Mouse (Mus musculus) brain, embryonic 18.5 days (tissue): ENCODE results near the gene Tmem116.

Experiments used
- DNase-seq: peaks from one replicate; pipeline ENCODE4 v3.0.0-alpha.2; 2012; ENCODE audit warnings: low read depth, low spot score

Gene Tmem116

GRCm38 (mm10) chr5:121451644-121452025 lies at the start of gene Tmem116:
Tmem116 (plus strand) TSS chr5:121451893.
- DNase-seq, result no peak

GRCm38 (mm10) chr5:121407856-121408255 lies 43.8 kb upstream of the Tmem116 start:
- DNase-seq, result no peak

DNA sequence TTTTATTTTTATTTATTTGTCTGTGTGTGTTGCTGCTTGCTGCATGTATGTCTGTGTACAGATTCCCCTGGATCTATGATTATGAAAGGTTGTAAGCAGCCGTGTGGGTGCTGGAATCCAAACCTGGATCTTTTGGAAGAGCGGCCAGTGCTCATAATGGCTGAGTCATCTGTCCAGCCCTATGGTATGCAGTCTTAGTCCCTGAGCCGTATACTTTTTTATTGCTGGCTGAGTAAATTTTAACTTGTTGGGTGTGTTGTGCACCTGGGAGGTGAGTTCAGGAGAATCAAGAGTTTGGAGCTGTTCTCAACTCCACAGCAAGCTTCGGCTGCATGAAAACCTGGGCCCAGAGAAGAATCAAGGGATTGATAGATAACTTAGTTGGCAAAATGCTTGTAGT lies 40.7 kb upstream of the Tmem116 start:
- no peak for DNase-seq

DNA sequence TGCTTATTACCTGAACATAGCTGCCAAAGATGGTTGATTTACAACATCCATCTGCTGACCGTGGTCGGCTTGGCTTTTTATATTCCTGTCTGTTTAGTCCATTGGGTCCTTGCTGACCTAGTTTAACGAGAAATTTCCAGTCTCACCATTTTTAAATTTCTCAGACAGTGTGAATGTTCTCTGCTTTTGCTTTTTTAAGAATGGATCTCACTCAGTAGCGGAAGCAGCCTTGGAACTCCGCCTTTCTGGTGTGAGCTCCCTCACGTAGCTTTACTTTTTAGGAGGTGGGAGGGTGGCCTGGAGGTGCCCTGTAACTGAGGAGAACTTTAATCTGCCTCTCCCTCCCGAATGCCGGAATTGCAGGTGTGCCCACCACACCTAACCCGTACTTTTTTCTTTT lies 31.0 kb upstream of the Tmem116 start:
- DNase-seq, result no peak

DNA sequence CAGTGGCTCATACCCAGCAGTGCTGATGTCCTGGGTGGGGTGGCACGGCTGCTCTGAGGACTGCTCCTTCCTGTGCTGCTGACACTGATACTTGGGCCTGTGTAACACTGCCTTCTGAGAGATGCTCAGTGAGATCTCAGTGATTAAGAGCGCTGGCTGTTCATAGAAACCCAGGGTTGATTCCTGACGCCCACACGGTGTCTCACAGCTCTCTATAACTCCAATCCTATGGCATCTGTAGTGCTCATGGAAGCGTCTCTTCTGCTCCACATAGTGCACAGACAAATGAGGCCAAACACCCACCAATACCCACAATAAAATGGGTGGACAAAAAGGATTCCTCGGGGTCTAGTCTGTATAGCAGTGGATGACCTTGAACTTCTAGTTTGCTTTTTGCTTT lies 28.9 kb upstream of the Tmem116 start:
- no peak for DNase-seq

DNA sequence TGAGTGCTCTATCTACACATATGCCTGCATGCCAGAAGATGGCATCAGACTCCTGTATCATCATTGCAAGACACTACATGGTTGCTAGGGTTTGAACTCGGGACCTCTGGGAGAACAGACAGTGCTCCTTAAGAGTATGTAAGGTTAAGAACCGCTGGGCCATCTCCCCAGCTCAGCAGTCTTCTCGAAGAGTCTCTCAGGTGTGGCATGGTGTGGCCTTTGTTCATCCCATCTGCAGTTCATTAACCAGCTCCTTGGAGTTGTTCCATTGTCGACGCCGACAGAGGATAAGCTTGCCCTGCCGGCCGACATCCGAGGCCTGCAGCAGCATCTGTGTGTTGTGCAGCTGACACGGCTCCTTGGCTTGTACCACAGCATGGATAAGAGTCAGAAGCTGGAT lies 28.4 kb upstream of the Tmem116 start:
- no peak for DNase-seq

GRCm38 (mm10) chr5:121428954-121429353 lies 22.7 kb upstream of the Tmem116 start:
- DNase-seq, result no peak

- no peak for DNase-seq
Measured at GRCm38 (mm10) chr5:121438131-121438530, 13.6 kb upstream of the Tmem116 start.

- no peak for DNase-seq
Measured at GRCm38 (mm10) chr5:121438756-121439155, 12.9 kb upstream of the Tmem116 start.

GRCm38 (mm10) chr5:121443548-121443947 lies 8.1 kb upstream of the Tmem116 start:
- DNase-seq, result no peak

DNA sequence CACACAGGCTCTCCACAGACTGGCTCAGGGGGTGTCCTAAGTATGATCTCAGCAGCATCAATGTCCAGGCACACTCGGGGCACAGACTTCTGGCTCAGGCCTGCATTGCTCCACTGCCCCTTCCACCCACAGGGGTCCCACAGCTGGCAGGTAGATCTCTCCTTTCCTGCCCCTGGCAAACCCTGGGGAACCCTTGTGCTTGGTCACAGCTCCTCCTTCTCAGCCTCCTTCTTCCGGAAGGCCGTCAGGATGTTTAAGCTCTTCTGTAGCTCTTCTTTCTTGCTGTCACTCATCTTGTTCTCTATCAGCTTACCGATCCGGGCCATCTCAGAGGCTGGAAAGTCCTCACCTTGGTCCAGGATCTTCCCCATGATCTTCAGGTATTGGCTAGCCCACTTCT lies 6.8 kb upstream of the Tmem116 start:
- no peak for DNase-seq

DNA sequence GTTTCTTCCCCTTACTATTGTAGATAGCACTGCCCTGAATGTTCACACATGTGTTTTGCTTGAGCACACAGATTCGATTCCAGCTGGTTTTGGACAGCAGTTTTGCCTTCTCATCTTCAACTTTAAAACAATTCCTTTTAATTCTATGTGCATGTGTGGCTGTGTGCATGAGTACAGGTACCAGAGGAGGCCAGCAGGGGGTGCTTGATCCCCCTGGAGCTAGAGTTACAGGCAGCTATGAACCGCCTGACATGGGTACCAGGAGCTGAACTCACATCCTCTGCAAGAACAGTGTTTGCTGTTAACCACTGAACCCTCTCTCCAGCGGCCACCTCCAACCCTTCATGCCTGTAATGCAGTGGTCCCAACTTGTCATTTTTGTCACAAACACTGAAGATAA lies 3.2 kb upstream of the Tmem116 start:
- DNase-seq, result no peak

GRCm38 (mm10) chr5:121449976-121450375 lies 1.7 kb upstream of the Tmem116 start:
- no peak for DNase-seq

DNA sequence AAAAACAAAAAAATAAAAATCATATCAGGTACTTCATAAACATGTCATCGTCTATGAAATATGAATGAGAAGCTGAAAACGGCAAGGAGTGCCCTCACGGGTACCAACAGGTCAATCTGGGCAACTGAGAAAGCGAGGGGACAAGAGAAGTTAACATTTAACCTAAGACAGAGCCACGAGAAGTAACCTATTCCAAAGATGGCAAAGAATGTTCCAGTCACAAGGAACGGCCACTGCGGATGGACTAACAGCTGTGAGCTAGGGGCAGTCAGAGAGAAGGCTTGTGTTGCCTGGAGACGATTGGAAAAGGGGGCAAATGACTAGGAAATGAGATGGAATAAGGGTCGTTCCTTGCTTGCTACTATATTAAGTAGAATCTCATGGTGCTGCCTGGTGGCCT lies 1.2 kb upstream of the Tmem116 start:
- no peak for DNase-seq

GRCm38 (mm10) chr5:121451203-121451602 lies 490 bp upstream of the Tmem116 start:
- no peak for DNase-seq

DNA sequence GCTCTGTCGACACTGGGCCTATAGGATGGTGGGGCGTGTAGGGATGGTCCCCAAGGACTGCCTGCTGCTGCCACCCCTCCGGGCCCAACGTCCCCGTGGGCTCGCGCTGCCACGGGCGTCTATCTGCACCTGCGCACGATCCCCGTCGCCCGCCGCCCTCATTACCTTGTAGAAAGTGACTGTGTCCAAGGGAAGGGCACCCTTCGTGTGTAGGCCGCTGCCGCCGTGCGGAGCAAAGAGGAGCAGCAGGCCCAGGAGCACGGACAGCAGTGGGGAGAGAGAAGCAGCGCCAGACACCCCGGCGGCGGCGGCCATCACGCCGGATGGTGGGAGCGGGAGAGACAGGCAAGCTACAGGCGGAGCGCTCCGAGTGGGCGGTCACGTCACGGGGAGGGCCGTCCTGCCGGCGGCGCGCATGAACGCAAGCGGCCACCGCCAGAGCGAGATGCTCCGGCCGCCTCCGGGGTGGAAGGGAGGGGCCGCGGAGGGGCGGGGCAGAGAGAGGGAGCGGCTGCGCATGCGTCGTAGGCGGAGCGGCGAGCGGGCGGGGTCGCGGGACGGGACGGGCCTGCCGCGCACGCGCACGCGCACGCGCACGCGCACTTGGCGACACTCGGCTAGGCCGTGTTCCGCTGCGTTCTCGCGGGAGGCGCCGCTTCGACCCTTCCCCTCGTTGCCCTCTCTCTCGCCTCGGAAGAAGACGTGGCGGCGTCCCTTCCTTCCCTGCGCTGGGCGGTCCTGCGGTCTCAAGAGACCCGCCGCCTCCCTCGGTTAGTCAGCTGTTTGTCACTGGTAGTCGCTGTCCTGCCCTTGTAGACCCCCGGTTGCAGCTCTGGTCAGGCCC lies 555 bp downstream of the Tmem116 start, which contains the start of gene Erp29:
TSS of gene Erp29 (minus strand) at position 481 of the 844 bp plus-strand sequence.
- DNase-seq, result peak; percentile 93

GRCm38 (mm10) chr5:121452906-121453305 lies 1.2 kb downstream of the Tmem116 start:
- DNase-seq, result no peak

GRCm38 (mm10) chr5:121453743-121454502 lies 2.2 kb downstream of the Tmem116 start:
- no peak for DNase-seq

DNA sequence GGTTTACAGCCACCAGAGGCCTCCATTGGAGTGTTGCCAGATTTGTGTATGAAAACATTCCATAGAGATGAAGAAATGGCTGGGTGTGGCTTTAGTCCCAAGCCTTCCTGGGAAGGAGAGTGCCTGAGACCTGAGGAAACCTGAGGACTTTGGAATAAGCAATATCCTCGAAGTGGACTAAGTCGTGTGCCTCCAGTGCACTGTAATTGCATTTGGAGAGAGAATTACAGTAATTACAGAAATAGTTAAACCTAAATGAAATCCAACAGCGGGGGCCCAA lies 2.8 kb downstream of the Tmem116 start:
- no peak for DNase-seq

GRCm38 (mm10) chr5:121455510-121456265 lies 4.0 kb downstream of the Tmem116 start:
- DNase-seq, result no peak

DNA sequence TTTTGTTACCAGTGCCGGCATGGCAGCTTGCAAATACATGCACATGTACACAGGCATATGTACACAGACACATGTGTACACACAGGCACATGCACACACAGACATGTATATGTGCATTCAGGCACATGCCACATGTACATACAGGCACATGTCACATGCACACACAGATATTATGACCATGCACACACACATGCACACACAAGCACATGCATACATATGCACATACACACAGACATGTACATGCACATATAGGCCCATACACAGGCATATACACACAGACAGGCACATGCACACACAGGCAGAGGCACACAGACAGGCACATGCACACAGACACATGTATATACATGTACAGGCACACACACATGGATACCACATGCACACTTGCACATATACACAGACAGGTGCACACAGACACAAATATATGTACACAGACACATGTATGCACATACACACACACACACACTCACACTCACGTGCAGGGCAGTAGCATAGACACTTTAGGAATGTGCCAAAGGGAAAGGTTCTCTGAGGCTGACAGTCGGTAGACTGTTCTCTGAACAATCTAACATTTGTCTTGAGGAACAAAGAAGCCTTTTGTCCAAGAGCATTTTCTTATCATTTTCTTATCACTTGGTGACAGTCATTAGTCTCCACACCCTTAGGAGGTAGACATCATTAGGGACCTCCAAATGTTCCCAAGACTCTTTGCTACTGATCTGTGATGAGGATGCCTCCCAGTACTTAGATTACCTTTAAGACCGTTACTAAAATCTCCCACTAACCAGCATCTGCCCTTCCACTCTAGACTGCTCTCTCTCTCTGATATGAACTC lies 9.9 kb downstream of the Tmem116 start:
- DNase-seq, result no peak

GRCm38 (mm10) chr5:121462171-121462502 lies 10.4 kb downstream of the Tmem116 start:
- DNase-seq, result no peak
